Mouse (Mus musculus): ENCODE results near the gene Nipal4.

The Nipal4 gene

DNA sequence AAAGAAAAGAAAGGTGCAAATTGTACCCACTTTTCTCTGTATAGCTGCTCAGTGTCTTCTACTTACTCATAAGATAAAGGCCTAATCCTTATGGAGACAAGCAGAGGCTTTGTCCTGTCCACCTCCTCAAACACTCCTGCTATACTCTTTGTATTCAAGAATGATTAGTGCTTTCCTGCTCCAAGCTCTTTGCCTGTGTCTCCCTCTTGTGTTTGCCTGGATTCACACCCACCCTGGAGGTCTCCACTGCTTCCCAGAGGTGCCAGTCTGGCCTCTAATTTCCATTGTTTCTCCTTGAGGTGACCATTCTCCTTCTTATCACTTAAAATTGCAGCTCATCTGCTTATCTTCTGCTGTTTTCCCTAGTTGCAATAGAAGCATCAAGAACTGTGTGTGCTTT, 8.8 kb downstream of the Nipal4 start:
- peak; percentile 55 for DNase-seq (ENCODE audit: low read depth)

DNA sequence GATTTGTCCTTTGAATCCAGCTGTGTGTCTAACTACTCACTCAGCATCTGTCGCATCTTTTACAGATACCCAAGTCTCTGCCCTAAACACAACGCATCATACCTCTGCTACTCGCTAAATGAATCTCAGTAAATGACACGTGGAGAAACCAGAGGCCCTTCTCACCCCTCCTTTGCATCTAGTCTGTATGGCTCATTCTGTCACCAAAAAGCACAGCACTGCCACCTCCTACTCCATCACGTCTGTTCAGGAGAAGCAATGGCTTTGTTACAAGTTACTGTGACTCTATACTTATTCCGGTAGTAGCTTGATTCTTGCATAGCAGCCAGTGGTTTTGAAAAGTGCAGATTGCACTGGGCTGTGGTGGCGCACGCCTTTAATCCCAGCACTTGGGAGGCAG, 9.4 kb downstream of the Nipal4 start:
- DNase-seq (ENCODE audit: low read depth): no peak

DNA sequence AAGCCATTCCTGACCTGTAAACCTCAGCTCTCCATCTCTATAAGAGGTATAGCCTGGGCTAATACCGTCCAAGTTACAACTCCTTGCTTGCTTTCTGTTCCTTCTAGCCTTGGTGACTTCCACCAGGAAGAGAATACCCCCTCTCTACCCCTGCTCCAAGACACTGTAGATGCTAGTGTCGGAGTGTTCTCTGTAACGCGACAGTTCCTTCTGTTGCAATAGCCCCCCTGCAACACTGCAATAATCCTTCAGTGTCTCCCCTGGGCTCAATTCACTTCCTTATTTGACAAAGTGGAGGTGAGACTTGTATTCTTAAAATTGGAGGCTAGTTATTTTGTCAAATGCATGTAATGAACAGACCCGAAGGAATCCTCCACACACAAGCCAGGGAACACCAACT, 19.7 kb downstream of the Nipal4 start:
- no peak for DNase-seq (ENCODE audit: low read depth)

DNA sequence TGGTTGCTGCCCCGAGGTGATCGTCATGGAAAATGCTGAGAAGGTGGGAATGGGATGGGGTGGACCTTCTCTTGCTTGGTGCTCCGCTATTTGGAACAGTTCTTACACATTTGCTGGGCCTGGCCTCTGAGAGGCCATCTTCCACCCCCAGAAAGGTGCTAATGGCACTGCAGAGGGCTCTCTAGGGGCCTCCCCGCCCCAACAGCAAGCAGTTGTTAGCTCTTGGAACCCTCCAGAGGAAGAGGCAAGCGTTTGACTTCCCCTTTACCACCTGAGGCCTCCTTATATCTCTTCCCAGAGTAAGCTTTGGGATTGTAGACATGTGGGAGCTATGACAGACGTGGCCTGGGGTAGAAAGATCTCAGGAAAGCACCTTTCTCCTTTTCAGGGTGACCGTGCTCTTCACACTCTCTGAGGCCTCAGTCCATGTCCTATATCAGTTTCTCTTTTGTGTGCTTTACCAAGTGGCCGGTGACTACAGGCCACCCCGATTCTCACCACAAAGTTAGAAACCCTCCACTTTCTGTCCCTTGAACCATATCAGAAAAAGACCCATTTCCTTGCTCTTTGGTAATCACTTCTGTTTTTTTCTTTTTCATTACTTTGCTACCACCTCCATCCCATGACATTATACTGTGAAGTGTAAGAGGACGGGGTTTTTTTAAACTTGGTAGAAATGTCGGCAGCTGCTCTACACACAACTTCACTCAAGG, 21.0 kb downstream of the Nipal4 start:
- no peak for DNase-seq (ENCODE audit: low read depth)

DNA sequence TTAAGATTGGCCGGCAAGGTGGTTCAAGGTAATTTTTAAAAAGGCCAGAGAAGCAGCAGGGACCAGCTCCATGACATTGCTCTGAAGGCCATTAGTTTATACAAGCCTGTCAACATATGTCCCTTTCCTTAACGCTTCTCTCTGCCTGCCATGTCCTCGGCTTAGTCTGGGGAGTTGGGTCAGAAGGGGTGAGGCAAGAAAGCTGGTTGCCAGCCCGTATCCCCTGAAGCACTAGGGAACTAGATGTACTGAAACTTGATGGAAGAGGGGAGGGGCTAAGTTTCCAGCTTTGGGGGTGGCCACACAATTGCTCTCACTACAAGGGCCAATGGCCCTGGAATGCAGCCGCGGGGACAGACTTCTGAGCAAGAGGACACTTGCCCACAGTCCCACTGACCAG, 23.0 kb downstream of the Nipal4 start:
- DNase-seq (ENCODE audit: low read depth): no peak

DNA sequence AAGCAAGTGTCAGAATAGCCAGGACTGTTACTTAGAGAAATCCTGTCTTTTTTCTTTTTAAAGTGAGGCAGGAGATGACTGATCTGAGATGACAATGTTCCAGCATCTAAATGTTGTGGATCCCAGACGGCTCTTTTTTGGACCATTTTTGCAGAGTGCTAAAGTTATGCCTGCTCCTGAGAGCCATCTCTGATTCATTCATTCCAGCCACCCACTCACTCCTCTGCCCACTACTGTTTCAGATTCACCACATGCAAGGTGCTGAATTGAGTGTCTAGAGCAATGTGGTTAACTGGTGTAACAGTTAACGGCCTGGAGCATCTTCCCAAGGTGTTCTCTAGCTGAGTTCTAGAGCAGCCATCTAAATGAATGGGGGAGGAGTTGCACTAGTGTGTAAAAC, 31.4 kb downstream of the Nipal4 start:
- no peak for DNase-seq (ENCODE audit: low read depth)

DNA sequence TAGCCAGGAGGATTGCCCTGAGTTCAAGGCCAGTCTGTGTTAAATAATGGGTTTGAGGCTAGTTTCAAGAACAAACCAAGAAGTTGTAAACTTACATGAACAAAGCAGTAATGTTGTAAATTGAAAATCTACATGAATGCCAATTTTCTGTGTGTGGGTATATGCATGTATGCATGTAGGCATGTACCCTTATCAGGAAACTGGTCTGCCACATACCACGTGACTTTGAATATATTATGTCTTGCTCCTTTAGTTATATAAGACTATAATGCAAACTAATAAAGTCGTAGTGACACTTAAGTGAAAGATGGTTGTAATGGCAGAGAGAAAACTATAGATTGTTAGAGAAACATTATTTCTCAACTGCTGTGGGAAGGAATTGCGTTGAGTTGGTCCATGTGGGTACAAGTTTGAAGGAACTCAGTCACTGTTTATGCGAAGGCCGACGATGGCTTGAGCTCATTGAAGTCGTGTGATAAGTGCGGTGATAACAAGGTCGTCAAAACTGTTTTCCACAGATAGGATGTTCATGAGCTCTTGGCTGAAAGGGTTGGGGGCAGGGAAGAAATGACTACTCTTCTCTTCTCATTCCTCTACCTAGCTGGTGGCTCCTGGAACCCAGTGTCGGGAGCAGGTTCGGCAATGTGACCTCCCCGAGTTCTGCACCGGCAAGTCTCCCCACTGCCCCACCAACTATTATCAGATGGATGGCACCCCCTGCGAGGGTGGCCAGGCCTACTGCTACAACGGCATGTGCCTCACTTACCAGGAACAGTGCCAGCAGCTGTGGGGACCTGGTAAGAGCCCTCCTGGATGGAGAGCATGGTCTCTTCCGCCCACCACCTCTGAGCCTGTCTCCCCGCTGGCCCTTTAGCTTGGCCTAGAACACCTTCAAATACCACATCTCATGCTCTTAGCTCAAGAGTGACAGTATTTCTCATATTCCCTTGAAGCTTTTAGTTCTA, 35.0 kb downstream of the Nipal4 start:
- DNase-seq (ENCODE audit: low read depth): no peak

DNA sequence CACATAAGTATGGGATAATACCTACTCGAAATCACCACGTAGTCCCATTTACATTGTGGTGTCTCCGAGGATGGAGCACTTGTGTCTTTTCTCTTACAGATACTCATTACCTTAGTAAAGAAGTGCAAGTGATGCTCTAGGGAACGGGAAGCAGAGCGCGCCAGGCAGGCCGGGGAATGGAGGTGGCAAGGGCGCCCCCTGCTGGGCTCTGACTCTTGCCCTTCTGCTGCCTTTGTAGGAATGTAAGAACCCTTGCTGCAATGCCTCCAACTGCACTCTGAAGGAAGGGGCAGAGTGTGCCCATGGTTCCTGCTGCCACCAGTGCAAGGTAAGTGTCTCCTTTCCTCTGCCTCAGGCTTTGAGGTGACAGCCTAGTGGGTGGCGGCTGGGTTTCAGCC, 37.8 kb downstream of the Nipal4 start:
- peak; percentile 80 for DNase-seq (ENCODE audit: low read depth)

DNA sequence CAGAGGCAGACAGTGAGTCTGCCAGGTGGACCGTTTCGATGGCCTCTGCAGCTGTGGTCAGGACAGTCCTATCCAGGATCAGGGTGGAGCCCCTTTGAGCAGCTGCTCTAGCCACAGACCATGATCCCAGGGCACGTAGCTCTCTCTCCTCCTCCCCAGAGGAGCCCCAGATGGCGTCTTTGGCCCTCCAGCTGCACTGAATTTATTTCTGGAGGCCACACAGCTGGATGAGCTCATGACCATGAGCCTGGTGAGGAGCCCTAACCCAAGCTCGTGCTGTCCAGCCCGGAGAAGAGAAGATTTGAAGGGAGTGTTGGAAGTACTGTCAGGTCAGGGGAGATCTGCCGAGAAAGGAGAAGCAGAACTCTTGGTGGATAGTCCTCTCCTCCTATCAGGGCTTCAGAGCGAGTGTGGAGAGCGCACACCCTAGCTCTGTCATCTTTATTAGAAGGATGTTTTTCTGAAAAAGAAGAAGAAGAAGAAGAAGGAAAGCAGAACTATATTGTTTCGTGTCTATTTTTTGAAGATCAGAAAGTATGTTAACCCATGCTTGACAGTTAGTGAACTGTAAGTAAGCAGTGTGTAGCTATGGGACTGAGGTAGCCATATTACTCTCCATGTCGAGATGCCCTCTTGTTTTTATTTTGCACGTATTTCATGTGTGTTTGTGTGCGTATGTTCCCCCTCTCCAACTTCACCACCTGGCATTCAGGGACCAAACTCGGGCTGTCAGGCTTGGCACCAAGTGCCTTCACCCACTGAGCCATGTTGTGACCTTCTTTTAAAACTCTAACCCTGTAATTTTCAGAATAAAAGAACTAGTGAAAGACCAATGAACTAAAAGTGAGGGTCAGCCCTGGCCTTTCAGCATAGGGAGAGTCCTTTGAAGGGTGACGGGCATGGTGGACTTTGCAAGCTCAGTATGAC, 38.4 kb downstream of the Nipal4 start:
- peak; percentile 46 for DNase-seq (ENCODE audit: low read depth)

DNA sequence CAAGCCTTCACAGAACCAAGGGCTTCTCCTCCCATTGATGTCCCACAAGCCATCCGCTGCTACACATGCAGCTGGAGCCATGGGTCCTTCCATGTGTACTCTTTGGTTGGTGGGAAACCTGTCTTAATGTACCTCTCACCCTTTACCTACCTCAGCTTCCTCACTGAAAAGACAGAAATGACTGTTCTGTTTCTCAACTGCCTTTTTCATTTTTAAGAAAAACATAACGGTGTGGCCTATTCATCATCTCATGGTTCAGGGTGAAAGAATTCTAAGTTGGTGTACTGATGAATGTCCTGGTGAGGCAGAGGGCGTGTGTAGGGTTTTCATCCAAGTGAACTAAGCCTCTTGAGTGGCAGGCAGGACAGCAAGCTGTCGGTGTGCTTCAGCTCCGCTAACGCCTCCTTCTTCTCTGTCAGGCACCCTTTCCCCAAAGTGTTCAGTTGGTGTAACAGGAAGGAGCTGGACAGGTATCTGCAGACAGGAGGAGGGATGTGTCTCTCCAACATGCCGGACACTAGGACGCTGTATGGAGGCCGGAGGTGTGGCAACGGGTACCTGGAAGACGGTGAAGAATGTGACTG, 39.4 kb downstream of the Nipal4 start:
- DNase-seq (ENCODE audit: low read depth): no peak

DNA sequence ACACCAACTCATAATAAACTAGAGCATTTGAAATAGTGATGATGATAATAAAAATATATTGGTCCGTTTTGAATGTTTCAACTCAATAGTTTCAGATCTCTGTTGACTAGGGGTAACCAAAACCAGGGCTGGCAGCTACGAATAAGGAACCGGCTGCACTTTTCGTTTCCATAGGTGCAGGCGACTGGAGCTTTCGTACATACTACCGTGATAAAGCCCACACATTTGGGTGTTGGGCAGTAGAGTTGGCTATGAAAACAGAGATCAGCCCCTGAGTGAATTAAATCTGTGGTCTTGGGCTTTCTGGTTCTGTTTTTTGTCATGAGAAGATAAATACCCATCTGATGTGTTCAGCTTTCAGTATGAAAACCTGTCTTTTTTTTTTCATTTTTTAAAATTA, 40.0 kb downstream of the Nipal4 start:
- no peak for DNase-seq (ENCODE audit: low read depth)

DNA sequence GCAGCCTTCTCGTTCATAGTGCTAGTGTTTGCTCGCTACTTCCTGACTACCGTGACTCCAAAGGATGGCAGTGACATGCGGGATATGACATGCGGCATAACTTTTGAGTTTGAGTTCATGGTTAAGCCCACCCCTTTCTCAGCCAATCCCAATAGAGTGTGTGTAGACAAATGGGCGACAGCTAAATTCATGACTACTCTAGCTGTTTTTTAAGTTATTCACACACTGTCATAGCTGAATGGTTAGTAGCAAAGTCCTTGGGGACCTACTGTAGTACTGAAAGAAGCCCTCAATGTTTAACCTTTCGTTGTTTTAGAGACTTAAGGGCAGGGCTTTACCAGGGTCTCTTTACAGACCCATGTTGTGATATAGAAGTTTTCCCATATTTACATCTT, 40.5 kb downstream of the Nipal4 start:
- DNase-seq (ENCODE audit: low read depth): no peak

DNA sequence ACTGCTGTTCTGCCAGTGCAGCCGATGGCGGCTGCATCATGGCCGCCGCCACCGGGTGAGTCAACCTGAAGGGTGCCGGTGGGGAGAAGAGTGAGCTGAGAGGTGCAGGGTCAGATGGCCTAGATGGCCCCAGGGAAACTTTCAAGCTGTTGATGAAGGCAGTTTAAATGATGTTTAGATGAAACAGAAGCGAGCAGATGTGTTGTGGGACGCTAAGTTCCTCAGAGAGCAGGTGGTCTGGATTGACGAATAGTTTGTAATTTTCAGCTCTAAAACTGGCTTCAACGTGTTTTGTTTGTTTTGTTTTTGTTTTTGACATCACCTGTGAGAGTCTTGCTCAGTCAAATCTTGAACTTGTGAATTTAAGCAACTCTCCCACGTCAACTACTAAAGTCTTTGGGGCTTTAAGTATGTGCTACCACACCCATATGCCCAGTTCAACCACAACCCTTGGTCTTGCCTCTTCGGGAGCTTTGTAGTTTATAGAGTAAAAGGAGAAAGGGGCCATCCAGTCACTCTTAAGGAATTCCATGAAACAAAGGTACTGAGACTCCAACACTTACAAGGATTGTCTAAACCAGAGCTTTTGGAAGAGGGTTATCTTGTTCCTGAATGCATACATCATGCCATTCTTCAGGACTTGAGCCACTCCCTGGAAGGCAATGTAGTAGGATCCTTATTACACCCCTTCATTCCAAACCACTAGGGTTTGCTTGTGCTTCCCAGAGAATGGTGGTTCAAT, 41.0 kb downstream of the Nipal4 start:
- no peak for DNase-seq (ENCODE audit: low read depth)

DNA sequence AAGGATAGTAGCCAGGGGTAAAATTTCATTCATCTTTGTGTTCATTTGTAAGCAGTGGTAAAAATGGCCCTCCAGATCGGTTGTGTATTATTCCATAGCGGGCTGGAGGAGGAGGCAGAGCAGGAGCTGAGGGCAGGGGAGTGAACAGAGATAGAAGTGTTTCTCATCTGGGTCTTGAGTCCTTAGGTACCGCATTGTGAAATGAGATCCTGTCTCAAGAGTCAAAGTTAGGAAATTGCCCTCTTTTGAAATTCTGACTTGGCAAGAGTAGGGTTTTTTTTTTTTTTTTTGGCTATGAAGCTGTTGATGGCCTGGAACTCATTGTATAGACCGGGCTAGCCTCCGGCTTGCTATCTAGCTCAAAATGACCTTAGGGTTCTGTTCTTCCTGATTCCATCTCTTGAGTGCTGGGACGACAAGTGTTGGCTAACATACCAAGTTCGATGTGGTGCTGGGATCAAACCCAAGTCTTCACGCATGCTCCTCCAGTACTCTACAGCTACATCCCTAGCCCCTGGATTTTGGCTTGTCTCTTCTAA, 42.9 kb downstream of the Nipal4 start:
- DNase-seq (ENCODE audit: low read depth): peak; percentile 32

DNA sequence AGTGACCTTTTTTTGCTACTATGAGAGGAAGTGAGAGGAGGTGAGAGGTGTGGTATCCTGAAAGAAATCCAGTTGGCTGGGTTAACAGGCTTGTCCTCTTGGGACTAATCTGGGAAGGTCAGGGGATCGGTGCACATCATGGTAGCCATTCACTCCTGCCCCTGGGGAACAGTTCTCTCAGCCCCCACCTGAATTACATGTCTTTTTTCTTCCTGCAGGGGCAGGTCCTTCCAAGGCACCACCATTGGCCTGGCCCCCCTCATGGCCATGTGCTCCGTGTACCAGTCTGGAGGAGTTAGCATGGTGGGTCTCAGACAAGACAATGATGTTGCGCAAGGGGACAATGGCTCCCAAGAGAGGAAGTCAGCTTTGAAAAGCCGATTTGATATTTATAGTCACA, 43.4 kb downstream of the Nipal4 start:
- no peak for DNase-seq (ENCODE audit: low read depth)

DNA sequence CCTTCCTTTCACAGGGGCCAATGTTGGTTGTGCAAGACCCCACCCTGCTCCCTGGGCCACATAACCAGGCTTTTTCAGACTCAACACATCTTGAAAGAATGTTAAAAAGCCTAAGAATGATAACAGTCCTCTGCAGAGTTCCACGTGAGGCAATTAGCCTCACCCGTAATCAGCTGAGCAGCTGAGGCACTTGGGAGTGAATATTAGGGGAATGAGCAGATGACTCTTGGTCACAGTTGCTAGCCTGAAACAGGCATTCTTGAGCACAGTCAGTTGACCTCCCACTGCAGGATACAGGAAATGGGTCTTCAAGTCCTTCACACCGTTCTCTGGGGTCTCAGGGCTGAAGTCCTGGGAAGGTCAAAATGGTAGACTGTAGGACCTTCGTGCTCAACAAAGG, 44.6 kb downstream of the Nipal4 start:
- DNase-seq (ENCODE audit: low read depth): no peak

DNA sequence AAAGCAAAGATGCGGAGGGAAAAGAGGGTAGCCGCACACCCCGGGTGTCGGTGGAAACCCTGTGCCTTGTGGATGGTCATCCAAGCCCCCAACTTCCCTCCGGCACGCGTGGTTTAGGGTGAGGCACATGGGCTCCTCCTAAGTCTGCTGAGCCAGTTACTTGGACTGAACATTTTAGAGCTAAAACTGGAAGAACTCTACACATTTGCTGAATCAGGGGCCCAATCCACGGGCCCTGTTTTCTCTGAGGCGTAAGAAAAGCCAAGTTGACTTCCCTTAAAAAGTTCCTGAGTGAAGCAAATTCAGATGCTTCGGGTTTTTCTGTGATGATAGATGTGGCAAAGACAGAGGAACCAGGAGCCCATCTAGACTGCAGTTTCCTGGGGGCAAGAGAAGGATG, 46.2 kb downstream of the Nipal4 start:
- DNase-seq (ENCODE audit: low read depth): no peak

DNA sequence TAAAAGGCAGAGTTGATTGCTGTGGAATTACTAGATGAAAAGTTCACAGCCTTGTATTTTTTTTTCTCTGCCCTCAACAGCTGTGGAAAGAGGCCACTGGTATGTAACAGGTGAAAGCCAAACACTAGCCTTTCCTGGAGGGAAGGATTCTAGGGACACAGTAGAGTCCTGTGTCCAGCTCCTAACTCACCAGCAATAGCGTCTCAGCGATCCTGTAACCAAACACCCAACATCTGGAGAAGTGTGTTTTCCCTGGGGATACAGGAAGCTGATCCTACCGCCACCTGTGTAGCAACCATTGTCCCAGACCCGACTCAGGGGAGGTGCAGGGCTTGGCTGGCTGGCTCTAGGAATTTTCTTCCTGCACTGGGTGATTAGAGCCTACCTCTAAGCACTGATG, 46.7 kb downstream of the Nipal4 start:
- DNase-seq (ENCODE audit: low read depth): no peak

DNA sequence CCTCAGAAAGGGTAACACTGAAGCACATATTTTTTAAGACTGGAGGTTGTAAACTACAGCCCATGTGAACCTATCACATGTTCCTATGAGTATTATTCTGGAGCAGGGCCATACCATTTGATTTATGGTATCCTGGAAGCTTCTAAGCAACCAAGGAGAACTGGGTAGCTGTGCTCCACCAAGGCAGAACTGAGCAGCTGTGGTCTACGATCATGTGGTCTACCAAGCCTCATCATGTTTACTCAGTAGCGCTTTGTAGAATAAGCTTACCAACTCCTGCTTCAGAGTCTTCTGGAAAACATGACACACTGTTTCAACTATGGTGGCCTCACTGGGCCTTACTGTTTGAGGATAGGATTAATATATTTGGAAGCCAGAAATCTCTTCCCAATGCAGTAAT, 49.8 kb downstream of the Nipal4 start:
- peak; percentile 85 for DNase-seq (ENCODE audit: low read depth)

DNA sequence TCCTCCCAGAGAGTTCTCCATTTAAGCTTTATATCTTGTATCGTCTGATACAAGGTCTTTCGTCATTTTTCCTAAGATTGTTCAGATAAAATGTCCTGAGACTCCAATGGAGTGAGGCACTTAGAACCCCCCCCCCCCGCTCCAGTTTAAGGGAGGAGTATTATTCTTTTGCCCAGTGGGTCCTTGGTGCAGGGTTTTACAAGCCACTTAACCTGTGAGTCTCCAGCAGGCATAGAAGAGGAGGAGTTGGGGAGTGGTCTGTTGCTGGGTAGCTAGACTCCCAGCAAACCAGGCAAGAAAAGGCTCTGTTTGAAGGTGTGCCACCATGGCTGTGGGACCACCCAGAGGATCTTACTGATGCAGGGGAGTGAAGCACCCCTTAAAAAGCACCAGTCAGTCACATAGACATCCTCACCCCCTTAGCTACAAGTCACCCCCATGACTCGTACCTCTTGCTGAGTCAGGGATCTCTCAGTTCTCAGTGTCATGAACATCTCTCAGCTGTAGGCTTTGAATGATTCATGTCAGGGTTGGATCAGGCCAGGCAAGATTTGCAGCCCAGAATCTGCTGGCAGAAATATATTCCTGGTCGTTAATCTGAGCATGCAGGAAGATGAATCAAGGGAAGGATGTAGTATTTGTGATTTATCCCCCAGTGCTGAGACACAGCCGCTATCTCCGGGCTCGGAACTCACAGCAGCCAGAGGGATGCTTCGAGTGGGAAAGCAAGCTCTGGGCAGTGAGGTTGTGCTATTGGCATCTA, 50.7 kb downstream of the Nipal4 start:
- peak; percentile 75 for DNase-seq (ENCODE audit: low read depth)
